Mouse (Mus musculus) hindbrain, postnatal 0 days (tissue): ENCODE results near the gene Ifrd2. TPM values are rescaled to one million over a fixed set of nuclear protein-coding genes. Genes with fewer than 3 reads are reported as not detected.

Experiments used
- ATAC-seq: fragments of 200-750 bp; cut with Nextera tagmentation; 2 replicates; pipeline ENCODE4 v1.8.0; 2017; ENCODE audit warnings: mild to moderate bottlenecking, moderate TSS enrichment, moderate library complexity
- DNase-seq: peaks from one replicate; pipeline ENCODE4 v3.0.0-alpha.2; 2015; ENCODE audit warnings: low spot score
- H3K27ac ChIP-seq: fragments of 300-500 bp; sonication (generic); 2 replicates; pipeline ENCODE4 v1.5.1; 2014; ENCODE audit warnings: mild to moderate bottlenecking
- H3K27me3 ChIP-seq: fragments of 300-500 bp; sonication (generic); 2 replicates; pipeline ENCODE4 v1.6.1; 2014; ENCODE audit warnings: low read length, mixed read lengths; ENCODE audit not compliant: insufficient read depth
- H3K36me3 ChIP-seq: fragments of 300-500 bp; sonication (generic); 2 replicates; pipeline ENCODE4 v1.6.1; 2014; ENCODE audit warnings: low read length, mixed read lengths; ENCODE audit not compliant: insufficient read depth
- H3K4me1 ChIP-seq: fragments of 300-500 bp; sonication (generic); 2 replicates; pipeline ENCODE4 v1.6.1; 2014; ENCODE audit warnings: antibody characterized with exemption, low read length, mixed read lengths; ENCODE audit not compliant: insufficient read depth
- H3K4me2 ChIP-seq: fragments of 300-500 bp; sonication (generic); 2 replicates; pipeline ENCODE4 v1.6.1; 2014; ENCODE audit warnings: low read depth, mild to moderate bottlenecking, low read length, moderate library complexity, mixed read lengths
- H3K4me3 ChIP-seq: fragments of 300-500 bp; sonication (generic); 2 replicates; pipeline ENCODE4 v1.5.1; 2014; ENCODE audit warnings: low read length
- H3K9ac ChIP-seq: fragments of 300-500 bp; sonication (generic); replicated peaks from 2 replicates; pipeline ENCODE4 v1.6.1; 2014; ENCODE audit warnings: mild to moderate bottlenecking, low read length, moderate library complexity, mixed read lengths
- H3K9me3 ChIP-seq: fragments of 300-500 bp; sonication (generic); 2 replicates; pipeline ENCODE4 v1.6.1; 2016; ENCODE audit warnings: low read length, mixed read lengths
- CTCF ChIP-seq: IDR thresholded peaks from 2 replicates; pipeline ENCODE4 v1.5.1; 2016; ENCODE audit warnings: antibody characterized with exemption, control low read depth, low read depth
- WGBS: fragments of 180-500 bp; shearing (Covaris S2); extraction: QIAGEN DNeasy Blood & Tissue Kit; methylation state at CpG from one replicate; pipeline ENCODE4 v1.1.7; 2014; 5-methylcytosine and 5-hydroxymethylcytosine counted together
- polyA plus RNA-seq: library from polyadenylated mRNA; unstranded; fragments of >200 nt; fragmentation: Nextera tagmentation; extraction: Ambion mirVana; gene quantifications from 2 replicates; pipeline ENCODE4 v1.2.1, GENCODE M21; 2015
- total RNA-seq: library from RNA; depleted of rRNA; stranded (reverse); fragments of >200 nt; gene quantifications from 2 replicates; pipeline ENCODE4 v1.2.3, GENCODE M21; 2014

Ifrd2 gene
- total and polyA plus RNA-seq, 2 experiments from 2014 or later: 7.6 to 9.3 TPM

- H3K36me3 ChIP-seq: 0 out of 2 replicates have a peak, but pooled peaks cover 4% of the 10 kb centered on the region
- H3K4me3 ChIP-seq: no peak overlapping the region
- peak overlapping the region; percentile 93; the same call in 1 of the 2 replicates for H3K27ac ChIP-seq
- no peak for DNase-seq
- TF ChIP-seq CTCF: no peak
- no peaks in the 10 kb centered on the region for H3K9me3 ChIP-seq
- H3K4me1 ChIP-seq: peaks cover 33% of the 10 kb centered on the region
- WGBS: 67% methylated on average over 3 of the region's 3 CpGs
- no peaks in the 10 kb centered on the region for H3K27me3 ChIP-seq
- no peak overlapping the region for H3K4me2 ChIP-seq
- no peak for ATAC-seq
- no peak overlapping the region for H3K9ac ChIP-seq
Measured at GRCm38 (mm10) chr9:107624951-107625350, 37.5 kb downstream of the Ifrd2 start.

DNA sequence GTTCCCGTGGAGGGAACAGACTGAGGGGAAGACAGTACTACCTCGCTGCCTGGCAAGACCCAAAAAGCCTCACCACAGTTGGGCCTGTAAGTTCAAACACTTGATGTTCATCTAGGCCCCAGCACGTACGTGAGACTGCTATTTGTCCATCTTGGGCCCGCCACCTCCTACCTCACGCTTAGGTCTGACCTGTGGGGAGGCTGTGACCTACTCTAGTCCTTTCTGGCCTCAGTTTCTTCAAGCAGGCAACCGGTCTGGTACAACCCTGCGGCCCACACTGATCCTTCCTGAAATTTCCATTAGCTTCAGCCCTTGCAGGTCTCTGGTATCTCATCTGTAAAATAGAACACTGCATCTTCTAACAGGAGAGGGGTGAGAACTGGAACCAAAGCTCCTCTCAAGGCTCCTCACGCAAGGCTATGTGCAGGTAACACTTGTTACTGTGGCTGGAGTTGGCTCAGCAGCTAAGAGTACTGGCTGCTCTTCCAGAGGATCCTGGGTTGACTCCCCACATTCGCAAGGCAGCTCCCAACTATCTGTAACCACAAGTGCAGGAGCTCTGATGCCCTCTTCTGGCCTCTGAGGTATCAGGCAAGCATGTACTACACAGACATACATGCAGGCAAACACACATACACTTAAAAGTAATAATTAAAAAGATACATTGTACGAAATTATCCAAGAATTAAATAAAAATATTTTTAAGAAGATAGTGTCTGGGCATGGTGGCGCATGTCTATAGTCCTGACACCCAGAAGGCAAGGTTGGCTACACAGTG lies 38.1 kb downstream of the Ifrd2 start:
- Histone ChIP-seq H3K4me1 (peaks cover 38% of the 10 kb centered on the region), H3K4me2 (peak overlapping the region; percentile 33; the same call in 1 of the 2 replicates), H3K36me3 (0 out of 2 replicates have a peak, but pooled peaks cover 4% of the 10 kb centered on the region), H3K9me3 (no peaks in the 10 kb centered on the region), H3K4me3 (no peak overlapping the region), H3K27me3 (no peaks in the 10 kb centered on the region), H3K9ac (no peak overlapping the region), H3K27ac (peak overlapping the region; percentile 93; the same call in 1 of the 2 replicates)
- DNase-seq: no peak
- TF ChIP-seq CTCF: peak; percentile 58
- 83% methylated on average over 12 of the region's 12 CpGs for WGBS
- ATAC-seq: no peak

DNA sequence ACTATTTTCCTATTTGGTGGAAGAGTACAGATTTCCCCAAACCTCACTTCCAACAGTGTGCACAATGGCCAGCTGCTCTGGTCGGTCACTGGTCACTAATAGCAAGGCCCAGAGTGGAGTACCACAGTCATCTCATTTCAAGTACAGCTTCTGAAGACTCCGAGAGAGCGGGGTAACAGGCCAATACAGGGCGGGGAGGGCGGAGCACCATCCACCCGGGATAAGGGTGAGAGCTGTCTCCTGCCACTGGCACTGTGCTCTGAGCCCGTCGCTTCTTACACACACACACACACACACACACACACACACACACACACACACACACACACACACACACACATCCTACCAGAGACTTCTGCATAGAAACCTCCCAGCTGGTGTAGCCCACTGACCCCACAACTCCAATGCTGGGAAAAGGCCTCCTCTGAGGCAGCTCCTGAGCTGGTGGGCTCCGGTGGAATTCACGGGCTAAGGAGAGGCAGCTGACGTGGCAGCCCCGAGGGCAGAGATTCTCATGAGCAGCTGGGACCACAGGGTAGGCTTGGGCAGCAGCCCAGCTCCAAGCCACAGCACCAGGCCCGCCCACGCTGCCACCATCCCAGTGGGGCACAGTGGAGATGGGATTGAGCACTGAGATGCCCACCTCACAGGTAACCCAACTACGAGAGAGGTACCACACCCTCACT lies 38.9 kb downstream of the Ifrd2 start:
- H3K9ac ChIP-seq: peak overlapping the region; percentile 6; the same call in 1 of the 2 replicates
- 26% methylated on average over 15 of the region's 15 CpGs for WGBS
- H3K27ac ChIP-seq: peak overlapping the region; percentile 93
- no peaks in the 10 kb centered on the region for H3K9me3 ChIP-seq
- no peaks in the 10 kb centered on the region for H3K27me3 ChIP-seq
- TF ChIP-seq CTCF: no peak
- peak; percentile 54 for ATAC-seq
- DNase-seq: peak; percentile 72
- no peak overlapping the region for H3K4me3 ChIP-seq
- 0 out of 2 replicates have a peak, but pooled peaks cover 4% of the 10 kb centered on the region for H3K36me3 ChIP-seq
- peaks cover 44% of the 10 kb centered on the region for H3K4me1 ChIP-seq
- H3K4me2 ChIP-seq: peak overlapping the region; percentile 33

- Histone ChIP-seq H3K27ac (peak overlapping the region; percentile 93), H3K4me3 (no peak overlapping the region), H3K27me3 (no peaks in the 10 kb centered on the region), H3K4me2 (peak overlapping the region; percentile 33), H3K36me3 (0 out of 2 replicates have a peak, but pooled peaks cover 4% of the 10 kb centered on the region), H3K9me3 (no peaks in the 10 kb centered on the region), H3K9ac (peak overlapping the region; percentile 6), H3K4me1 (peaks cover 49% of the 10 kb centered on the region)
- DNase-seq (peak; percentile 94), ATAC-seq (peak; percentile 73)
- 0% methylated on average over 2 of the region's 2 CpGs for WGBS
- TF ChIP-seq CTCF: peak; percentile 97
Measured at GRCm38 (mm10) chr9:107626844-107627277, 39.4 kb downstream of the Ifrd2 start.

GRCm38 (mm10) chr9:107627387-107628255 lies 40.2 kb downstream of the Ifrd2 start:
- Histone ChIP-seq H3K4me1 (peaks cover 57% of the 10 kb centered on the region), H3K36me3 (0 out of 2 replicates have a peak, but pooled peaks cover 4% of the 10 kb centered on the region), H3K27ac (peak overlapping the region; percentile 93), H3K9ac (peak overlapping the region; percentile 6), H3K4me3 (no peak overlapping the region), H3K27me3 (no peaks in the 10 kb centered on the region), H3K9me3 (no peaks in the 10 kb centered on the region), H3K4me2 (peak overlapping the region; percentile 33; the same call in 1 of the 2 replicates)
- 11% methylated on average over 20 of the region's 20 CpGs for WGBS
- DNase-seq (no peak), ATAC-seq (no peak)
- no peak for TF ChIP-seq CTCF
